ENCODE assay signal across 8 mouse cellular contexts in genomic region chr5:115316968-115317644, GRCm38 (mm10). TPM values are rescaled to one million over a fixed set of nuclear protein-coding genes. Genes with fewer than 3 reads are reported as not detected.
DNase-seq lines count a peak whose midpoint lies in the region; ATAC-seq and TF ChIP-seq lines count a peak whose summit lies in the region.

No protein-coding gene starts in this region.

- peak overlapping the region; percentile 24 for H3K4me2 ChIP-seq in limb, embryonic 15.5 days

- no peaks in the 10 kb centered on the region for H3K9me3 ChIP-seq in E14TG2a.4 (ENCODE audit: low read length)
- no peaks in the 10 kb centered on the region for H3K9me3 ChIP-seq in forebrain, embryonic 10.5 days
- H3K9me3 ChIP-seq in limb, embryonic 15.5 days, result no peaks in the 10 kb centered on the region

- H3K4me1 ChIP-seq in E14TG2a.4 (replicated peaks; ENCODE audit: low read depth, low read length), result peaks cover 78% of the 10 kb centered on the region
- H3K4me1 ChIP-seq in forebrain, embryonic 10.5 days, result peaks cover 44% of the 10 kb centered on the region
- H3K4me1 ChIP-seq in limb, embryonic 15.5 days, result peaks cover 43% of the 10 kb centered on the region

- H3K4me3 ChIP-seq in E14TG2a.4 (replicated peaks; ENCODE audit: low read length), result peak overlapping the region; percentile 56
- peak overlapping the region; percentile 31 for H3K4me3 ChIP-seq in forebrain, embryonic 10.5 days
- no peak overlapping the region for H3K4me3 ChIP-seq in limb, embryonic 15.5 days

- H3K9ac ChIP-seq in limb, embryonic 15.5 days, result 0 out of 2 replicates have a peak overlapping the region, but pooled peaks have one; percentile 17

- no peak for TF ChIP-seq CTCF in E14TG2a.4 (conservative IDR thresholded peaks at IDR 0.05; ENCODE audit: low read length)

- intact Hi-C loops in gastrocnemius, postnatal 14 days (cut with DNase I; ENCODE audit: low total_unique reads), result no loop called here
- intact Hi-C loops in gastrocnemius, postnatal 36 days (cut with DNase I), result no loop called here
- intact Hi-C loops in left cerebral cortex, postnatal 25 days (cut with DNase I), result no loop called here

- peaks cover 10% of the 10 kb centered on the region; the same call in 1 of the 2 replicates for H3K27me3 ChIP-seq in E14TG2a.4 (ENCODE audit: insufficient read depth, low read length)
- H3K27me3 ChIP-seq in forebrain, embryonic 10.5 days (ENCODE audit: poor library complexity, severe bottlenecking), result peaks cover 18% of the 10 kb centered on the region
- H3K27me3 ChIP-seq in limb, embryonic 15.5 days, result no peaks in the 10 kb centered on the region

- peak; percentile 18 for DNase-seq in gastrocnemius, postnatal 14 days
- DNase-seq in gastrocnemius, postnatal 36 days, result no peak
- no peak for DNase-seq in forebrain, embryonic 10.5 days (ENCODE audit: extremely low spot score, low spot score)
- no peak for DNase-seq in T-cell, adult 2 months (ENCODE audit: low spot score)
- DNase-seq in spleen, postnatal 14 days (ENCODE audit: low spot score in 2 of 2), result no peak
- DNase-seq in left cerebral cortex, postnatal 25 days (ENCODE audit: low spot score in 2 of 2), result no peak

- H3K36me3 ChIP-seq in E14TG2a.4 (ENCODE audit: insufficient read depth, low read length), result no peaks in the 10 kb centered on the region
- no peaks in the 10 kb centered on the region for H3K36me3 ChIP-seq in forebrain, embryonic 10.5 days (replicated peaks)
- no peaks in the 10 kb centered on the region for H3K36me3 ChIP-seq in limb, embryonic 15.5 days

- H3K27ac ChIP-seq in forebrain, embryonic 10.5 days, result peak overlapping the region; percentile 84
- H3K27ac ChIP-seq in limb, embryonic 15.5 days, result peak overlapping the region; percentile 77

- 5% methylated on average over 14 of the region's 14 CpGs for WGBS in forebrain, embryonic 10.5 days
- whole genome bisulfite sequencing in limb, embryonic 15.5 days, result 11% methylated on average over 14 of the region's 14 CpGs

- no peak for ATAC-seq in limb, embryonic 15.5 days (ENCODE audit: insufficient number of reproducible peaks, low FRiP score, low TSS enrichment, low read depth)

RNA-seq across cellular contexts. Expression of gene Srsf9, which starts 9.9 kb away (rescaled TPM):
- 10 to 100 TPM; 14.5 to 15.9 TPM for total RNA-seq in gastrocnemius, postnatal 14 days (2021)
- 10 to 100 TPM; 10.7 to 11.0 TPM for total RNA-seq in gastrocnemius, postnatal 36 days (2021)
- 399 and 417 TPM in 2 replicates for polyA plus RNA-seq in forebrain, embryonic 10.5 days (2016; fragmentation: Nextera tagmentation; extraction: Ambion mirVana)
- polyA plus RNA-seq in limb, embryonic 15.5 days (2015; fragmentation: Nextera tagmentation; extraction: Ambion mirVana), result 222 and 246 TPM in 2 replicates
- total RNA-seq in left cerebral cortex, postnatal 25 days (2021), result 10 to 100 TPM; 71.0 to 77.6 TPM

RNA-seq across cellular contexts. Expression of gene Dynll1, which starts 16.3 kb away (rescaled TPM):
- 100 to 1,000 TPM in 1 of 2 experiments, 10 to 100 TPM in 1; 84.8 to 138 TPM for total RNA-seq in gastrocnemius, postnatal 14 days (2021)
- 10 to 100 TPM; 51.5 to 76.5 TPM for total RNA-seq in gastrocnemius, postnatal 36 days (2021)
- 1,650 and 1,695 TPM in 2 replicates for polyA plus RNA-seq in forebrain, embryonic 10.5 days (2016; fragmentation: Nextera tagmentation; extraction: Ambion mirVana)
- polyA plus RNA-seq in limb, embryonic 15.5 days (2015; fragmentation: Nextera tagmentation; extraction: Ambion mirVana), result 1,678 and 1,810 TPM in 2 replicates
- 100 to 1,000 TPM; 713 to 752 TPM for total RNA-seq in left cerebral cortex, postnatal 25 days (2021)

RNA-seq across cellular contexts. Expression of gene Gatc, which starts 23.9 kb away (rescaled TPM):
- total RNA-seq in gastrocnemius, postnatal 14 days (2021), result 10 to 100 TPM; 18.8 to 19.7 TPM
- 10 to 100 TPM; 22.0 to 22.2 TPM for total RNA-seq in gastrocnemius, postnatal 36 days (2021)
- 37.6 and 40.2 TPM in 2 replicates for polyA plus RNA-seq in forebrain, embryonic 10.5 days (2016; fragmentation: Nextera tagmentation; extraction: Ambion mirVana)
- polyA plus RNA-seq in limb, embryonic 15.5 days (2015; fragmentation: Nextera tagmentation; extraction: Ambion mirVana), result 25.3 and 27.6 TPM in 2 replicates
- total RNA-seq in left cerebral cortex, postnatal 25 days (2021), result 10 to 100 TPM; 19.9 to 20.9 TPM

RNA-seq across cellular contexts. Expression of gene Triap1, which starts 23.9 kb away (rescaled TPM):
- 10 to 100 TPM; 12.4 to 15.2 TPM for total RNA-seq in gastrocnemius, postnatal 14 days (2021)
- total RNA-seq in gastrocnemius, postnatal 36 days (2021), result 10 to 100 TPM; 16.5 to 19.4 TPM
- 56.6 and 57.7 TPM in 2 replicates for polyA plus RNA-seq in forebrain, embryonic 10.5 days (2016; fragmentation: Nextera tagmentation; extraction: Ambion mirVana)
- polyA plus RNA-seq in limb, embryonic 15.5 days (2015; fragmentation: Nextera tagmentation; extraction: Ambion mirVana), result 60.6 and 66.9 TPM in 2 replicates
- 10 to 100 TPM; 27.0 to 29.0 TPM for total RNA-seq in left cerebral cortex, postnatal 25 days (2021)

RNA-seq across cellular contexts. Expression of gene Cox6a1, which starts 31.7 kb away (rescaled TPM):
- 100 to 1,000 TPM; 105 to 114 TPM for total RNA-seq in gastrocnemius, postnatal 14 days (2021)
- 10 to 100 TPM; 49.7 to 56.1 TPM for total RNA-seq in gastrocnemius, postnatal 36 days (2021)
- polyA plus RNA-seq in forebrain, embryonic 10.5 days (2016; fragmentation: Nextera tagmentation; extraction: Ambion mirVana), result 754 and 787 TPM in 2 replicates
- polyA plus RNA-seq in limb, embryonic 15.5 days (2015; fragmentation: Nextera tagmentation; extraction: Ambion mirVana), result 800 and 820 TPM in 2 replicates
- total RNA-seq in left cerebral cortex, postnatal 25 days (2021), result 100 to 1,000 TPM; 793 to 810 TPM

Comparison
In these comparisons a context has a peak if more than half of its experiments do, and no peak if none do; other contexts are left out.
1. RNA of gene Srsf9, which starts 9.9 kb away (total RNA-seq): 71.0 to 77.6 TPM in left cerebral cortex, postnatal 25 days; 14.5 to 15.9 TPM in gastrocnemius, postnatal 14 days and 10.7 to 11.0 TPM in gastrocnemius, postnatal 36 days; every median in the first group is over 4 times any median in the second.
2. RNA of gene Dynll1, which starts 16.3 kb away (total RNA-seq): 713 to 752 TPM in left cerebral cortex, postnatal 25 days; 84.8 to 138 TPM in gastrocnemius, postnatal 14 days and 51.5 to 76.5 TPM in gastrocnemius, postnatal 36 days; every median in the first group is over 4 times any median in the second.